Mouse (Mus musculus) thymus, adult 2 months (tissue): Measurements from ENCODE around the gene Tacr1.

Experiments
- CTCF ChIP-seq: fragments of 200-500 bp; IDR thresholded peaks from 2 replicates; pipeline ENCODE4 v1.5.1; 2012; ENCODE audit warnings: mild to moderate bottlenecking, control low read depth, low read length, moderate library complexity, borderline replicate concordance; ENCODE audit not compliant: control insufficient read depth, poor library complexity, insufficient read depth; ENCODE audit errors: extremely low read depth
- POLR2A ChIP-seq: fragments of 200-500 bp; IDR thresholded peaks from 2 replicates; pipeline ENCODE4 v1.6.1; 2012; ENCODE audit warnings: mild to moderate bottlenecking, low read length, control low read depth, moderate library complexity; ENCODE audit not compliant: control insufficient read depth, poor library complexity, insufficient read depth; ENCODE audit errors: extremely low read depth

DNA sequence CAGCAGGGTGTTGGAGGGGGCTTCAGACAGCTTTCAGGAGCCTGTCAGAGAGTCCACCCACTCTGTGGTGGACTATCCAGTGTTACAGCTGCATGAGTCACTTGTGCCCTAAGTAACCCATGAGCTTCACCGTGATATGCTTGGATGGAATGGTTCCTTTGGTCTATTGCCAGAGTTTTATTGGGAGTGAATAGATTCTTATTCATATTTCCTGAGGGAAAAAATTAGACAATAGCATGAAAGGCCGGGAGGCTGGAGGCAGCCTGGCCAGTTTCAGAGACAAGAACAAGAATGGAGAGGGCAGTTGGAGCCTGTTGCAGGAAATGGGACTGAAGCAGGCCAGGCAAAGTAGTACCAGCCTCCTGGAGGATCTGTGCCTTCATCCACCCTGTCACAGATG is 126.5 kb downstream of the Tacr1 start:
- no peak for TF ChIP-seq CTCF
- no peak for TF ChIP-seq POLR2A
